Mouse (Mus musculus): ENCODE measurements at regions not wholly inside any gene's neighbourhood (a gene's known extent, or its start where the extent isn't known, plus 50 kb on each side); places are given as distances from the start of the nearest gene placed in this dataset.

GRCm38 (mm10) chr10:31076948-31077347, 234.3 kb upstream of the Hey2 start:
- H3K4me2 ChIP-seq (ENCODE audit: low read depth) = no peak overlapping the region
- H3K27ac ChIP-seq = no peak overlapping the region

GRCm38 (mm10) chr10:31076415-31076814, 233.8 kb upstream of the Hey2 start:
- DNase-seq (ENCODE audit: low read depth in 3 of 3, low spot score in 3 of 3) (no peak), ATAC-seq (ENCODE audit: insufficient read depth) (no peak)
- Histone ChIP-seq H3K36me3 (replicated peaks; ENCODE audit: control insufficient read depth, insufficient read depth, low read depth) (no peaks in the 10 kb centered on the region), H3K4me1 (replicated peaks; ENCODE audit: control insufficient read depth in 2 of 2, insufficient read depth in 2 of 2, low read length in 1 of 2) (no peaks in the 10 kb centered on the region), H3K27me3 (ENCODE audit: control insufficient read depth, insufficient read depth, low read length) (no peaks in the 10 kb centered on the region), H3K27ac (no peak overlapping the region), H3K4me2 (ENCODE audit: low read depth) (no peak overlapping the region), H3K4me3 (ENCODE audit: insufficient read depth in 1 of 2, low read depth in 2 of 2, low read length in 2 of 2) (no peak overlapping the region), H3K9ac (replicated peaks) (no peak overlapping the region), H3K9me3 (ENCODE audit: control insufficient read depth, low read length) (no peaks in the 10 kb centered on the region)
- 60% methylated on average over 8 of the region's 8 CpGs for WGBS (ENCODE audit: insufficient replicate concordance)
- no peak for TF ChIP-seq EP300 (IDR thresholded peaks at IDR 0.05; ENCODE audit: low read depth)
- TF ChIP-seq CTCF (IDR thresholded peaks at IDR 0.05; ENCODE audit: low read depth) = no peak

More at GRCm38 (mm10) chr10:31076948-31077347, 234.3 kb upstream of the Hey2 start:
- WGBS (ENCODE audit: insufficient replicate concordance) = 25% methylated on average over 4 of the region's 4 CpGs
- Histone ChIP-seq H3K9me3 (ENCODE audit: control insufficient read depth, low read length) (no peaks in the 10 kb centered on the region), H3K4me1 (replicated peaks; ENCODE audit: control insufficient read depth in 2 of 2, insufficient read depth in 2 of 2, low read length in 1 of 2) (no peaks in the 10 kb centered on the region), H3K9ac (replicated peaks) (no peak overlapping the region), H3K36me3 (replicated peaks; ENCODE audit: control insufficient read depth, insufficient read depth, low read depth) (no peaks in the 10 kb centered on the region), H3K4me3 (ENCODE audit: insufficient read depth in 1 of 2, low read depth in 2 of 2, low read length in 2 of 2) (no peak overlapping the region), H3K27me3 (ENCODE audit: control insufficient read depth, insufficient read depth, low read length) (no peaks in the 10 kb centered on the region)
- no peak for TF ChIP-seq EP300 (IDR thresholded peaks at IDR 0.05; ENCODE audit: low read depth)
- no peak for TF ChIP-seq CTCF (IDR thresholded peaks at IDR 0.05; ENCODE audit: low read depth)
- no peak for DNase-seq (ENCODE audit: low read depth in 3 of 3, low spot score in 3 of 3)
- ATAC-seq (ENCODE audit: insufficient read depth) = no peak

- TF ChIP-seq CTCF (IDR thresholded peaks at IDR 0.05; ENCODE audit: low read depth) (no peak), EP300 (IDR thresholded peaks at IDR 0.05; ENCODE audit: low read depth) (no peak)
- Histone ChIP-seq H3K27me3 (ENCODE audit: control insufficient read depth, insufficient read depth, low read length) (no peaks in the 10 kb centered on the region), H3K27ac (no peak overlapping the region), H3K9ac (replicated peaks) (no peak overlapping the region), H3K9me3 (ENCODE audit: control insufficient read depth, low read length) (no peaks in the 10 kb centered on the region), H3K36me3 (replicated peaks; ENCODE audit: control insufficient read depth, insufficient read depth, low read depth) (no peaks in the 10 kb centered on the region), H3K4me1 (replicated peaks; ENCODE audit: control insufficient read depth in 2 of 2, insufficient read depth in 2 of 2, low read length in 1 of 2) (peaks cover 0 to 2% of the 10 kb centered on the region in 2 experiments; a peak in 1 of 4 replicates), H3K4me2 (ENCODE audit: low read depth) (no peak overlapping the region), H3K4me3 (ENCODE audit: insufficient read depth in 1 of 2, low read depth in 2 of 2, low read length in 2 of 2) (no peak overlapping the region)
- DNase-seq (ENCODE audit: low read depth in 3 of 3, low spot score in 3 of 3) (no peak), ATAC-seq (ENCODE audit: insufficient read depth) (no peak)
- WGBS (ENCODE audit: insufficient replicate concordance) = 43% methylated on average over 4 of the region's 4 CpGs
Measured at GRCm38 (mm10) chr10:31074004-31074645, 231.5 kb upstream of the Hey2 start.

- H3K4me1 ChIP-seq (replicated peaks; ENCODE audit: control insufficient read depth in 2 of 2, insufficient read depth in 2 of 2, low read length in 1 of 2) = peaks cover 0 to 2% of the 10 kb centered on the region in 2 experiments; a peak in 1 of 4 replicates
- H3K9ac ChIP-seq (replicated peaks) = no peak overlapping the region
- DNase-seq (ENCODE audit: low read depth in 3 of 3, low spot score in 3 of 3) (no peak), ATAC-seq (ENCODE audit: insufficient read depth) (no peak)
- no peaks in the 10 kb centered on the region for H3K36me3 ChIP-seq (replicated peaks; ENCODE audit: control insufficient read depth, insufficient read depth, low read depth)
- H3K4me2 ChIP-seq (ENCODE audit: low read depth) = no peak overlapping the region
- TF ChIP-seq EP300 (IDR thresholded peaks at IDR 0.05; ENCODE audit: low read depth) (no peak), CTCF (IDR thresholded peaks at IDR 0.05; ENCODE audit: low read depth) (no peak)
- H3K27me3 ChIP-seq (ENCODE audit: control insufficient read depth, insufficient read depth, low read length) = no peaks in the 10 kb centered on the region
- no peaks in the 10 kb centered on the region for H3K9me3 ChIP-seq (ENCODE audit: control insufficient read depth, low read length)
- H3K4me3 ChIP-seq (ENCODE audit: insufficient read depth in 1 of 2, low read depth in 2 of 2, low read length in 2 of 2) = no peak overlapping the region
- no peak overlapping the region for H3K27ac ChIP-seq
Measured at GRCm38 (mm10) chr10:31068668-31069223, 226.1 kb upstream of the Hey2 start.

GRCm38 (mm10) chr10:31062732-31063131, 220.1 kb upstream of the Hey2 start:
- no peak overlapping the region for H3K4me2 ChIP-seq (ENCODE audit: low read depth)
- H3K9me3 ChIP-seq (ENCODE audit: control insufficient read depth, low read length) = no peaks in the 10 kb centered on the region
- TF ChIP-seq CTCF (IDR thresholded peaks at IDR 0.05; ENCODE audit: low read depth) = no peak
- no peak for TF ChIP-seq EP300 (IDR thresholded peaks at IDR 0.05; ENCODE audit: low read depth)
- H3K36me3 ChIP-seq (replicated peaks; ENCODE audit: control insufficient read depth, insufficient read depth, low read depth) = no peaks in the 10 kb centered on the region
- no peaks in the 10 kb centered on the region for H3K27me3 ChIP-seq (ENCODE audit: control insufficient read depth, insufficient read depth, low read length)
- DNase-seq (ENCODE audit: low read depth in 3 of 3, low spot score in 3 of 3) = no peak
- 5% methylated on average over 2 of the region's 2 CpGs for WGBS (ENCODE audit: insufficient replicate concordance)
- peak; percentile 43; the same call in 1 of the 2 replicates for ATAC-seq (ENCODE audit: insufficient read depth)
- H3K9ac ChIP-seq (replicated peaks) = no peak overlapping the region
- H3K4me1 ChIP-seq (replicated peaks; ENCODE audit: control insufficient read depth in 2 of 2, insufficient read depth in 2 of 2, low read length in 1 of 2) = no peaks in the 10 kb centered on the region; a peak in 1 of 4 replicates
- no peak overlapping the region for H3K27ac ChIP-seq
- no peak overlapping the region for H3K4me3 ChIP-seq (ENCODE audit: insufficient read depth in 1 of 2, low read depth in 2 of 2, low read length in 2 of 2)
